Mouse (Mus musculus): ENCODE measurements around the gene Gm10570. TPM values are rescaled to one million over a fixed set of nuclear protein-coding genes. Genes with fewer than 3 reads are reported as not detected.
A peak's percentile ranks its signal among the peaks of the same experiment; 100 is the strongest.

Gm10570 gene
- polyA plus RNA-seq, 1 experiment, result not detected

GRCm38 (mm10) chr4:130266601-130267000, 41.9 kb downstream of the Gm10570 start:
- H3K4me3 ChIP-seq (ENCODE audit: extremely low read depth, insufficient read depth, insufficient read length), result peak overlapping the region; percentile 9; the same call in 1 of the 2 replicates
- no peaks in the 10 kb centered on the region for H3K4me1 ChIP-seq (ENCODE audit: control insufficient read depth, insufficient read depth, insufficient read length)
- H3K36me3 ChIP-seq (ENCODE audit: control insufficient read depth, insufficient read depth, low read length), result no peaks in the 10 kb centered on the region
- no peak overlapping the region for H3K27ac ChIP-seq (ENCODE audit: insufficient read depth, low read length)
- H3K27me3 ChIP-seq (ENCODE audit: control insufficient read depth, insufficient read depth, low read length), result 0 out of 2 replicates have a peak, but pooled peaks cover 1% of the 10 kb centered on the region
- TF ChIP-seq CTCF (IDR thresholded peaks at IDR 0.05; ENCODE audit: extremely low read depth, insufficient read depth, insufficient read length, insufficient replicate concordance) (no peak), POLR2A (IDR thresholded peaks at IDR 0.05; ENCODE audit: low read depth, low read length) (no peak)
- WGBS, result 75% methylated on average over 9 of the region's 9 CpGs
- no peak for DNase-seq (ENCODE audit: low read depth in 1 of 2, low spot score in 2 of 2)

GRCm38 (mm10) chr4:130264698-130265349, 43.6 kb downstream of the Gm10570 start:
- Histone ChIP-seq H3K27me3 (ENCODE audit: control insufficient read depth, insufficient read depth, low read length) (0 out of 2 replicates have a peak, but pooled peaks cover 1% of the 10 kb centered on the region), H3K4me1 (ENCODE audit: control insufficient read depth, insufficient read depth, insufficient read length) (no peaks in the 10 kb centered on the region), H3K36me3 (ENCODE audit: control insufficient read depth, insufficient read depth, low read length) (no peaks in the 10 kb centered on the region), H3K27ac (ENCODE audit: insufficient read depth, low read length) (no peak overlapping the region), H3K4me3 (ENCODE audit: extremely low read depth, insufficient read depth, insufficient read length) (no peak overlapping the region)
- peak in 1 of 2 experiments; percentile 33 for DNase-seq (ENCODE audit: low read depth in 1 of 2, low spot score in 2 of 2)
- WGBS, result 8% methylated on average over 24 of the region's 24 CpGs
- no peak for TF ChIP-seq POLR2A (IDR thresholded peaks at IDR 0.05; ENCODE audit: low read depth, low read length)
- peak; percentile 80 for TF ChIP-seq CTCF (IDR thresholded peaks at IDR 0.05; ENCODE audit: extremely low read depth, insufficient read depth, insufficient read length, insufficient replicate concordance)

- WGBS, result 38% methylated on average over 11 of the region's 11 CpGs
- Histone ChIP-seq H3K4me3 (ENCODE audit: extremely low read depth, insufficient read depth, insufficient read length) (no peak overlapping the region), H3K36me3 (ENCODE audit: control insufficient read depth, insufficient read depth, low read length) (no peaks in the 10 kb centered on the region), H3K27ac (ENCODE audit: insufficient read depth, low read length) (no peak overlapping the region), H3K4me1 (ENCODE audit: control insufficient read depth, insufficient read depth, insufficient read length) (no peaks in the 10 kb centered on the region), H3K27me3 (ENCODE audit: control insufficient read depth, insufficient read depth, low read length) (0 out of 2 replicates have a peak, but pooled peaks cover 1% of the 10 kb centered on the region)
- DNase-seq (ENCODE audit: low read depth in 1 of 2, low spot score in 2 of 2), result no peak
- TF ChIP-seq CTCF (IDR thresholded peaks at IDR 0.05; ENCODE audit: extremely low read depth, insufficient read depth, insufficient read length, insufficient replicate concordance) (no peak), POLR2A (IDR thresholded peaks at IDR 0.05; ENCODE audit: low read depth, low read length) (no peak)
Measured at GRCm38 (mm10) chr4:130264131-130264530, 44.3 kb downstream of the Gm10570 start.

- Histone ChIP-seq H3K27me3 (ENCODE audit: control insufficient read depth, insufficient read depth, low read length) (0 out of 2 replicates have a peak, but pooled peaks cover 1% of the 10 kb centered on the region), H3K4me1 (ENCODE audit: control insufficient read depth, insufficient read depth, insufficient read length) (no peaks in the 10 kb centered on the region), H3K36me3 (ENCODE audit: control insufficient read depth, insufficient read depth, low read length) (no peaks in the 10 kb centered on the region), H3K4me3 (ENCODE audit: extremely low read depth, insufficient read depth, insufficient read length) (no peak overlapping the region), H3K27ac (ENCODE audit: insufficient read depth, low read length) (no peak overlapping the region)
- TF ChIP-seq POLR2A (IDR thresholded peaks at IDR 0.05; ENCODE audit: low read depth, low read length), result no peak
- WGBS, result 36% methylated on average over 5 of the region's 5 CpGs
- DNase-seq (ENCODE audit: low read depth in 1 of 2, low spot score in 2 of 2), result no peak
Measured at GRCm38 (mm10) chr4:130260406-130260805, 48.1 kb downstream of the Gm10570 start.

Other genes with a start within 250 kb of the Gm10570 start
- 47.1 and 52.5 TPM in 2 replicates for gene Pef1, start 206.1 kb downstream of the Gm10570 start, polyA plus RNA-seq (2012; rRNA removed)
- 0.48 and 0.67 TPM in 2 replicates for gene Hcrtr1, start 169.3 kb downstream of the Gm10570 start, polyA plus RNA-seq (2012; rRNA removed)
- 115 and 141 TPM in 2 replicates for gene Tinagl1, start 133.6 kb downstream of the Gm10570 start, polyA plus RNA-seq (2012; rRNA removed)
- gene Gm853, start 86.3 kb downstream of the Gm10570 start, polyA plus RNA-seq (2012; rRNA removed), result not detected in 2 replicates
- 0.85 and 1.5 TPM in 2 replicates for gene Serinc2, start 29.5 kb downstream of the Gm10570 start, polyA plus RNA-seq (2012; rRNA removed)
- 0.38 and 0.54 TPM in 2 replicates for gene Fabp3, start 79 bp downstream of the Gm10570 start, polyA plus RNA-seq (2012; rRNA removed)
- 13.0 and 13.3 TPM in 2 replicates for gene Zcchc17, start 51.3 kb upstream of the Gm10570 start, polyA plus RNA-seq (2012; rRNA removed)
- gene Snrnp40, start 51.5 kb upstream of the Gm10570 start, polyA plus RNA-seq (2012; rRNA removed), result 30.3 and 40.3 TPM in 2 replicates

Measured in spleen, adult 2 months (tissue).